Mouse (Mus musculus) adrenal gland, adult 18-20 months (tissue): ENCODE data around the gene Kctd10. TPM values are rescaled to one million over a fixed set of nuclear protein-coding genes. Genes with fewer than 3 reads are reported as not detected.

ENCODE experiments used
- DNase-seq, 2 experiments: peaks; one replicate each; pipeline ENCODE4 v3.0.0; 2021 to 2022; ENCODE audit warnings: low spot score in 2 of 2
- microRNA-seq, 2 experiments: library from miRNA; unstranded; fragments of <30 nt; microRNA quantifications; one replicate each; pipeline ENCODE4 v1.2.0; 2021; ENCODE audit warnings: borderline number of aligned reads in 2 of 2
- total RNA-seq, 2 experiments: library from RNA; stranded (reverse); gene quantifications; 1 replicate in 1 of 2; 2 replicates in 1 of 2; pipeline ENCODE4 v1.2.3; 2021

The Kctd10 gene
- total RNA-seq, 2 experiments from 2014 or later: 72.4 to 72.6 TPM

DNA sequence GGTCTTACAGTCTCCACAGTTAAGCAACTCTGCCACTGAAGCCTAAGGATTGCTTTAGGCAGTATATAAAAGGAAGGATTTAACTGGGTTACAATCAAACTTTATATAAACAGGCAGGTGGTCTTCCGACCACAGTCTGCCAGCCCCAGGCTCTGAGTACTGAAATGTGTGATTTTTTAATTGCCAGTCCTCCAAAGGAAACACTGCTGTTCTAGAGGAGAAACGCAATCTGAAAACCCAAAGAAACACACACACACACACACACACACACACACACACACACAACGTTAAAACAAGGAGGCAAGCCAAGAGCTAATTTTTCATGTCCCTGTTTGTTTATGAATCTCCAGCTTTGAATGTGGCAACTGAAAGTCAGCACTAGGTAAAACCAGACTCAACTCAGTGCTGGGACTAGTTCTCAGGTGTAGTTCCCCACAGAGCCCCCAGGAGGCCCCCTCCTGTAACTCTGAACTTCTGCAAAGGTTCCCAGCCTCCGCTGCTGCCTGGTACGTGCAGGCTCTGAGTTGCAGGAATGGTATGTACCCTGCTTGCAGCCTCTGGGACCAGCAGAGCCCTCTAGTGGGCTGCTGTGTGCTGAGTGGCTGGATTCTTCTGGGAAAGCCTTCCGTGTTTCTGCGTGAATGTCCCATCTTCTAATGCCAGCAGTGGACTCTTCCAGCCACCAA lies 23.9 kb downstream of the Kctd10 start:
- DNase-seq: peak; percentile 36 to 58

DNA sequence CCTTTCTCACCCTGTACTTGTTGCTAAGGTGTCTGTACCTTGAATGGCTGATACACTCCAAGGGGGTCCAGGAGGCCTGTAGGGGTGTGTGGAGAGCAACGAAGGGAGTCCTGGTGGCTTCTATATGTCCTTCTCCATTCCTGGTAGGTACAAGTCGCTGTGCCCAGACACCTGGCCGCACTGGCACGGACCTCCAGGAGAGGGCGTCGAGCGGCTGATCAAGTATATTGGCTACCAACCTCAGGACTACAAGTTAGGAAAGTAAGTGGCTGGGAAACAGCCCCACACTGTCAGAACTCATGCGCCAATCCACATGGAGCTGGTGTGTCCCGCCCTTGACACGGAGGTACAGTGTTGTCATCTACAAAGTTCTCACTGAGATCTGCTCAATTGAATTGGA lies 28.8 kb downstream of the Kctd10 start:
- no peak for DNase-seq

DNA sequence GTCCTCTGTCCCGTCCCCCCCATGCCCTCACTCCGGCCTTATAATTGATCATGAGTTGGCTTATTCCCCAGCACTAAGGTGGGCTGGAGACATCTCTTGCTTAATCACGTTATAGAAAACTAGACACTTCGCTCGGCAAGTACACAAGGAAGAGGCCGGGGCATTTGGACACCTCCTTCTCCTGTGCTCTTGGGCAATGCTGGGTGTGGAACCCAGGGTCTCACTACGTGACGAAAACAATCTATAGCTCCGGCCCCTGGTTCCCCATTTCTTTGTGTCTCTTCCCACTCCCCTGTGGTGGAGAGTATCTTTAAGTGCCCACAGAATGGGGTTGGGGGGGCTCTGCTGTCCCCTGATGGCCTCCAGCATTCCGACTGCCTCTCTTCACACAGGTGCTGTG lies 33.3 kb downstream of the Kctd10 start:
- DNase-seq: no peak

DNA sequence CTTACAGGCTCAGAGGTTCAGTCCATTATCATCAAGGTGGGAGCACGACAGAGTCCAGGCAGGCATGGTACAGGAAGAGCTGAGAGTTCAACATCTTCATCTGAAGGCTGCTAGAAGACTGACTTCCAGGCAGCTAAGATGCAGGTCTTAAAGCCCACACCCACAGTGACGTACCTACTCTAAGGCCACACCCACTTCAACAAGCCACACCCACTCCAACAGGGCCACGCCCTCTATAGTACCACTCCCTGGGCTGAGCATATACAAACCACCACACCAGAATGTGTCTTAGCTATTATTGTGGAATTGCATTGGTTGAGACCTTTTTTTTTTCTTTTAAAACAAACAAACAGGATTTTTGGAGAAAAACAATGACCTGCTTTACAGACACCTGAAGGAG lies 34.8 kb downstream of the Kctd10 start:
- no peak for DNase-seq

DNA sequence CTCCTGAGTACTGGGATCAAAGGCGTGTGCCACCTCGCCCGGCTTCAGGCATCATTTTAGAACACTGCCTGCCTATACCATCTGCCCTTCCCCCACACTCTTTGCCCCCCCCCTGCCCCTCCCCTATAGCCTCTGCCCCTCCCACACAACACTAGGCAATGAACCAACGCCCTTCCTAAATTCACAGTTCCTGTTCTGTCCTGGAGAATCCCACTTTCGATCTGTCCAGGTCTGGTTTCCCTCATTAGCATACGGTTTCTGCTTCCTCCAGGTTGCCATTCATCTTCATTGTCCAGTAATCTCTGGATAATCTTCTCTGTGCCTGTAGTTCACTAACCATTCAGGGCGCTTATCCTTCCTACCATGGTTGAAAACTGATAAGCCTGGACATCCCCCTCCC lies 36.7 kb downstream of the Kctd10 start:
- DNase-seq: no peak

DNA sequence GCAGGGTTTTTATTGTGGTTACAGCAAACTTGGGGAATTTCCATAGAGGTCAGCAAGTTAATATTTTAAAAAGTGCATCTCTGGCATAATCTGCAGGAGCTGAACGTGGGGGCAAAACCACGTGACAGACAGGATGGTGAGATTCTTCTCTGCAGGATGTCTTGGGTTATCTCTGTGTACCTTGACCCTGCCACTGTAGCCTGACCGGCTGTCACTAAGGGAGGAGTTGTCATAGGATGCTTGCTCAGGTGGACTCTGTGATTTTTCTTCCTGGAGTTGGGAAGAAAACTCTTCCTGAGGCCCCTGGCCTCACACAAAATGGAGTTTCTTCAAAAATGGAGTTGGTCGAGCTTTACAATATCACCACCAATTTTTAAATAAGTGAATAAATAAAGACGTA lies 37.3 kb downstream of the Kctd10 start:
- no peak for DNase-seq

DNA sequence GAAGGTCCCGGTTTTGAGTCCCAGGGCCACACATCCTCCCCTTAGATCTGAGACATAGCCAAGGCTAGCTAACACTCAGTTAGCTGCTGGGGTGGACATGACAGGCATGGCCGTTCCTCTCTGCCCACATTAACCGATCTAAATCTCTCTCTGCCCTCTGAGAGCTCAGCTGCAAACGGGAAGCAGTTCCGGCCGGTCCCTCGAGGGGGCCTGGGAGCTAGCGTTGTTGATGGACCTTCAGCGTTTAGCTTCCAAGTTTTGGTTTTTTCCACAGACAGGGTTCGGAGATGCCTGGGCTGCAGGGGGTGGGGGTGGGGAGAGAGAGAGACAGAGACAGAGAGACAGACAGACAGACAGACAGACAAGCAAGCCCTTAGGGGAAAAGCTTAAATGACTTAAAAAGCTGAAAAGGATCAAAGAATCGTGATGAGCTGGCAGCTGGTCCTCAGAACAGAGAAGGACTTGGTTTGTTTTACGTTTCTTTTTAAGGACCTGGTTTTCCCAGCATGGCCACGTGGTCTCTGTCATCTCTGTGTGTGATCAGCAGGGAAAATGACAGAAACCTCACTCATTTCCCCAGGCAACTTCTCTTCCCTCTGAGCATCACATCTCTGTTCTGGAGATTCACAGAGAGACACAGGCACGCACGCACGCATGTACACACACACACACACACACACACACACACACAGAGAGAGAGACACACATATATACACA lies 56.4 kb downstream of the Kctd10 start:
- peak; percentile 37 to 47 for DNase-seq

DNA sequence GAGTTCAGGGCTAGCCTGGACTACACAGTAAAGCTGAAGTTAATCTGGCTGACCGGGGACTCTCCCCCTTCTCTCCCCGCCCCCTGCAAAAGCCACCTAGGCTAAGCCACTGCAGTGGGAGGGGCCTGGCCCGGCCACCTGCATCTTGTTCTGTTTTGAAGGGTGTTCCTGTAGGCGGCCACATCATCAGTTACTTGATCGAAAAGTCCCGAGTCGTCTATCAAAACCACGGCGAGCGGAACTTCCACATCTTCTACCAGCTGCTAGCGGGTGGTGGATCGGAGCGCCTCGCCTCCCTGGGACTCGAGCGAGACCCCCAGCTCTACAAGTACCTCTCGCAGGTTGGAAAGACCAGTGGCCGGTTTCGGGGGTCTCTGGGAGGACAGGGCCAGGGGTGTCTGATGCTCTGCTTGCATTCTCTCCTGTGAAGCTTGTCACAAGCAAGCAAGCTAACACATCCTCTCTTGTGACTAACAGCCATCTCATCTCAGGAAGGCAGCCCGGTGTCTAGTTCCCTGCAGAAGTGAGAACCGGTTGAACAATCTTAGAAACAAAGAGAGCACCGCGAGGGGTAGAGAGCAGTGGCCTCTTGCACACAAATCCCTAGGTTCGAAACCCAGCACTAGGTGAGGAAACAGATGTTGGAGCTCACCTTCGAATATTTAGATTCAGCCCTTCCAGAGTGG lies 57.1 kb downstream of the Kctd10 start:
- no peak for DNase-seq

Small RNAs within 50 kb of the gene (microRNA-seq; reads per million reads assigned to microRNA genes)
- 0 reads per million in 2 experiments for gene Mir7027

Other genes starting within 250 kb of the Kctd10 start
- 100 to 1,000 TPM; 130 to 232 TPM for gene Acacb, start 234.0 kb downstream of the Kctd10 start, total RNA-seq
- not detected for gene Foxn4, start 106.7 kb downstream of the Kctd10 start, total RNA-seq
- under 1 TPM; 0.23 to 0.64 TPM for gene Myo1h, start 91.3 kb downstream of the Kctd10 start, total RNA-seq
- gene Ube3b, start 99 bp upstream of the Kctd10 start, total RNA-seq: 10 to 100 TPM; 62.7 to 67.8 TPM
- 10 to 100 TPM; 19.4 to 29.9 TPM for gene Mmab, start 63.6 kb upstream of the Kctd10 start, total RNA-seq
- 10 to 100 TPM; 26.1 to 44.5 TPM for gene Mvk, start 63.8 kb upstream of the Kctd10 start, total RNA-seq
- 10 to 100 TPM; 62.7 to 76.0 TPM for gene Fam222a, start 187.5 kb upstream of the Kctd10 start, total RNA-seq